Mouse (Mus musculus) R1 (cell line): Measurements from ENCODE around the gene Ctf2.
"Not testable (repeated sequence)": the region's sequence is repeated elsewhere in the genome, so short reads cannot be mapped to it uniquely, and the experiment has no call there.

Experiments
- DNase-seq: peaks from one replicate; pipeline ENCODE4 v3.0.0-alpha.2; 2018; ENCODE audit warnings: low read depth, low spot score

Gene Ctf2

DNA sequence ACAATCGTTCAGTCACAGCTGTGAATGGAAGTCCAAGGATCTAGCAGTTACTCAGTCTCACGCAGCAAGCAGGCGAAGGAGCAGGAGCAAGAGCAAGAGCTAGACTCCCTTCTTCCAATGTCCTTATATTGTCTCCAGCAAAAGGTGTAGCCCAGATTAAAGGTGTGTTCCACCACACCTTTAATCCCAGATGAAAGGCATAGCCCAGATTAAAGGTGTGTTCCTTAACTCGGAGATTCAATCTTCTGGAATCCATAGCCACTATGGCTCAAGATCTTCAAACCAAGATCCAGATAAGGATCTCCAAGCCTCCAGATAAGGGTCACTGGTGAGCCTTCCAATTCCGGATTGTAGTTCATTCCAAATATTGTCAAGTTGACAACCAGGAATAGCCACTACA lies at the start of gene Ctf2:
Gene Ctf2, minus strand, starts transcription at position 101 of the 400 bp plus-strand sequence.
- not testable (repeated sequence) for DNase-seq

DNA sequence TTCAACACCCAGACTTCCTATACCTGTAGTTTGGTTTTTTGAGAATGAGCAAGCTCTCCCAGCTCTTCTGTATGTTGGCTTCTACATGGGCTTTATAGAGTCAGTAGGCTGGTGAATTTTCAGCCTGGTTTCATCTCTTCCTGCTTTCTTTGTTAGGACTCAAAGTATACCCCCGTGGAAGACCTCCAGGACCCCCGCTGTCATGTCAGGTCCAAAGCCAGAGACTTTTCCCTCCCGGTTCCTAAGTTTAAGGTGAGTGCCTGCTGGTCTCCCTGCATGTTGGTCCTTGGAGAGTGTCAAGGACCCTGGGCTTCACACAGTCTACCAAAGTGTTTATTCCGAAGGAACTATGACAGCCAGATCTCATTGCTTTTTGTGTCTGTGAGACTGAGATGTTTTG lies 46.4 kb upstream of the Ctf2 start:
- DNase-seq: no peak

DNA sequence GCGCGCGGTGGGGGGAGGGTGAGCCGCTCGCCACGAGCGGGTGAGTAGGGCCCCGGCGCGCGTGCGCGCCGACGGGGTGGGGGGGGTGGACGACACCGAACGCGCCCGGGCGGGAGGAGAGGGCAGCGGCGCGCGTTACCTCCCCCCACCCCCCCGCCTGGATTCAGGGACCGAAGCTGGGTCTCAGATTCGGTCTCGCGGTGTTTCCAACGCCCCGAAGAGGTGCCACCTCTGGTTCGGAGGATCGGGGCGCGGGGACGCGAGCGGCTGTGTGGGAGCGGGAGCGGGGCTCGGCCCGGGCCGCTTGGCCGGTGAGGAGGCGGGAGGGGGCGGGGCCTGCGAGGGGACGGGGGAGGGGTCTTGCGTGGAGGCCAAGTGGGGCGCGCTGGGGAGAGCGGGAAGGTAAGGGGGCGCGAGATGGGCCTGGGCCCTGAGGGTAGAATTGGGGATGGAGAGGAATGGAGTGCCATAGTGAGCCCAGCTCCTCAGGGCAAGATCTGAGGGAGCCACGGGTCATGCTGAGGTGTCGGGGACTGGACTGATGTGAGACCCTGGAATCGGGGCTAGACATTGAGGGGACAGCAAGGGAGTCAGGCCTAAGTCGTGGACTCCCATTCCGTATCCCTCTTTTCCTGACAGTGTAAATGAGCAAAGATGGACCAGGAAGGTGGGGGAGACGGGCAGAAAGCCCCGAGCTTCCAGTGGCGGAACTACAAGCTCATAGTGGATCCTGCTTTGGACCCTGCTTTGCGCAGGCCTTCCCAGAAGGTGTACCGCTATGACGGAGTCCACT lies 45.7 kb upstream of the Ctf2 start:
- peak; percentile 72 for DNase-seq

GRCm38 (mm10) chr7:127776878-127777473 lies 45.0 kb upstream of the Ctf2 start:
- DNase-seq: peak; percentile 98

DNA sequence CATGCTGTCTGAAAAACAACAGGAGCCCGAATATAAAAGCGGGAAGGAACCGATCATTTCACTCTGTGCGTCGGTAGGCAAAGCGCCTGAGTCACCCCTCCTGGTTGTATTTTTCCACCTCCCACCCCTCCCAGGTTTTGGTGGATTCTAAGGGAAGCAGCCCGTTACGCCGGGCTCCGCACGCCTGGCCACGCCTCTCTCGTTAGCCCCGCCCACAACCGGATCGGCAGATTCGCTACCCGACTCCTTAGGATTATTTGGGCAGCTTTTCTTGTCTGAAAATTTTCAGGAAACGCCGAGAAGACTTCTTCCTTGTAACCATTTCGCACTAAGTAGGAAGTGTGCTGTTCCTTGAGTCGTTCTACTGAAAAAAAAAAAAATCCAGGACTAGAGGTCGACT lies 44.5 kb upstream of the Ctf2 start, which contains the start of gene Setd1a:
Gene Setd1a, plus strand, starts transcription at position 245 of the 400 bp plus-strand sequence.
- DNase-seq: peak; percentile 92

- not testable (repeated sequence) for DNase-seq
Measured at GRCm38 (mm10) chr7:127775837-127776236, 43.9 kb upstream of the Ctf2 start.

DNA sequence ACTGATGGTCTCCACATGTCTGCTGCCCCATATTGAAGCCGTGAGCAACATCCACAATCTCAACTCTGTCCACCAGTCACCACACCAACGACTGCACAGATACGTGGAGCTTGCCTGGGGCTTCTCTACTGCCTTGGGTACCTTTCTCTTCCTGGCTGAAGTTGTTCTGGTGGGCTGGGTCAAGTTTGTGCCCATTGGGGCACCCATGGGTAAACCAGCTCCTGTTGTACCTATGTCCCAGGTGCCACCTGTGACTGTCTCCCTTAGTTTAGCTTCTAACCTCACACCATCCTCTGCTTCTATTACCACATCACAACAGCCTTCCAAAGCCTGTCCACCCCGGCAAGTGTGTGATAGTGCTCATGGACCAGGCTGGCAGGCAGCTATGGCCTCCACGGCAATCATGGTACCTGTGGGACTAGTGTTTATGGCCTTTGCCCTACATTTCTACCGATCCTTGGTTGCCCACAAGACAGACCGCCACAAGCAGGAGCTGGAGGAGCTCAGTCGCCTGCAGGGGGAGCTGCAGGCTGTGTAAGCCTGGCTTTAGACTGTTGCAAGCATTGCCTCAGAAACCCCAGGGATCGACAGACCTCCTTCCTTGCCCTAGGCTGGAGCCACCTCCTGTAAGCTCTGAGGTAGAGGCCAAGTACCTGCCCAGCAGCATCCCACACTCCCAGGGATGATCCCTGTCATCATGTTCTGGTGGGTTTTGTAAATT lies 41.9 kb upstream of the Ctf2 start:
- peak; percentile 88 for DNase-seq

DNA sequence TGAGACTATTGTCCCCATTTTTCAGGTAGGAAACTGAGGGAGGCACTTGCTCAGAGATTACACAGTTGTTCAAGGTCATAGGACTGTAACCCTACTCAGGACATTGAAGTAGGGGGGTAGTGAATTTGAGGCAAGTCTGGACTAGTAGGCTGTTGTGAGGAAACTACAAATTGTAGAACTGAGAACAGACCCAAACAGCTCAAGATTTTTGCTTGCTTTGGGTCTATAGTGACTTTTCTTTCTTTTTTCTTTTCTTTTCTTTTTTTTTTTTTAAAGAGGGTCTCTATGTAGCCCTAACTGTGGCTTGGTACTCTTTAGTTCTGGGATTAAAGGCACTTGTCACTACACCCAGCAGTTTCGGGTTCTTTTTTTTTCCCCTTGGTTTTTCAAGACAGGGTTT lies 40.6 kb upstream of the Ctf2 start:
- DNase-seq: no peak

DNA sequence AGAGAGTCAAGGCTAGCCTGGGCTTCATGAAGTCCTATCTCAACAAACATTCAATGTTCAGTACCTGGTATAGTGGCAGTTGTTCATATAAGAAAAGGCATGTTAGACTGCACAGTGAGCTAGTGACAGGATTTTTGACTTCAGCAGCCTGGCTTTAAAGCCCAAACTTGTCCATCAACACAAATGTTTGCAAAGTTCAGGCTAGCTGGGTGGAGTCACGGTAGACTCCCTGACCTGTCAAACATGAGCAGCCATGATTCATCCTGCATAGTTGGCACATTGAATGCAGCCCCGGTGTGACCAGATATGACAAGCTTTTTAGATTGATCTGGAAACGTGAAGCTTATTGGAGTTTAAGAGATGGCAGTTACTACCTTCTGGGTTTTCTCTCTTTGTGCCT lies 40.1 kb upstream of the Ctf2 start:
- DNase-seq: no peak

DNA sequence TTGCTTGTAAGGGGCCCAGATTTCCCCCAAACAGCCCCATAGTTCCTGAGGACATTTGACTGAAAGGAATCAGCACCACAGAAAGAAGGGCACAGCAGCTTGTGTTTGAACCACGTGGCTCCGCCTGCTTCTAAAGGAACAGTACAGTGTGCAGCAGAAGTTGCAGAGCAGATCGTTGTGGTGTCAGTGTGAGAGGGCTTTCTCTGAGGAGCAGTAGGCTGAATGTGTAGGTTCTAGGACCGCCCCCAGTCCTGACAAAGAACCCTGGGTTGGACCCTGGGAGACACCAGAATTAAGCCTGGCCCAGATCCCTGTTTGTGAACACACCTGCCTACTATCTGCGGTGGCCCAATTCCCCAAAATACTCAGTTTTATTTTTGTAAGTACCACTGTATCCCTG lies 39.3 kb upstream of the Ctf2 start:
- DNase-seq: peak; percentile 54

DNA sequence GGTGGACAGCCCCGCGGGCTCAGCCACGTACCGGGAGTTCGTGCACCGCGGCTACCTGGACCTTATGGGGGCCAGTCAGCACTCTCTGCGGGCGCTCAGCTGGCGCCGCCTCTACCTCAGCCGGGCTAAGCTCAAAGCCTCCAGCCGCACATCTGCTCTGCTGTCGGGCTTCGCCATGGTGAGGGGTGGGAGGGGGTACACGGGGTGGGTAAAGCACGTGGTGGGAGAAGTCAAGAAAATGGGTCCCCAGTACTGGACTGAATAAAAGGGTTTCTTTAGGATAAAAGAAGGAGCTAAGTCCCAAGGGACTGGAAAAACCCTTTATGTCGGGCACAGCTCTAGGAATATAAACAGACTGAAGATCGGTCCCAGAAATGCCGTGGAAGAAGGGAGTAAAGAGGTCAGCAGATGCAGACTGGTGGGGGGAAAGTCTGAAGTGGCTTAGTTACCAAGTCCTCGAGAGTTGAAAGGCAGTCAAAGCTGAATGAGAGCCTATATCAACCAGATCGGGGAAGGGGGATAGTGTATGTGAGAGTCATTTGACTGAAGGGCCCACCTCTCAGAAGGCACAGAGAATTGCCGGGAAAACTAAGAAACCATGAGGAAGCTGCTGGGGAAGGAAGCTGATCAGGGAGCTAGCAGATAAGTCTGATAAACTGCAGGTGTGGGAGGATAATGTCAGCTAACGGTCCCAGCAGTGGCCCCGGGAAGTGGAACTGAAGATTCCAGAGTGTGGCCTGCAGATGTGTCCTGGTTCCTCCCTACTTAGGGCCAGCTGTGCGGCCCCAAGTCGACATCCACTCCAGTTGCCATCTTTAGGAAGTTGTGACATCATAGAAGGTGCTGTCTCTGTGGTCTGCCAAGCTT lies 38.3 kb upstream of the Ctf2 start:
- peak; percentile 26 for DNase-seq

DNA sequence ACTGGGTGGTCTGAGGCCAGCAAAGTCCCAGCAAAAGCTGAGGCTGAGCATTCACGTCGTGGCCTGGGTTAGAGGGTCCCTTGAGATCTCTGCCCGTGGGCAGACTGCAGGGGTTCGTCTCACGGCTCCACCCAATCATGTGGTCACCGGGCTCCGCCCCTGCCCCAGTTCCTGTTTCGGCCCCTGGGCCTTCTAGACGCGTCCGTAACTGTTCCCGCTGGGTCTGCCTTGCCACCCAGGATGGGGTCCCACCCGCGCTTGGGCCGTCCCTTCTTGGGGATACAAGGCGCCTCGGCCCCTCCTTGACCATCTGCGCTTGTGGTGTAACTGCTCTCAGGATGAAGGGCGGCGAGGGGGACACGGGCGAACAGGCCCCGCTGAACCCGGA lies 37.7 kb upstream of the Ctf2 start, which contains the start of gene Orai3:
Gene Orai3, plus strand, starts transcription at position 165 of the 388 bp plus-strand sequence.
- DNase-seq: peak; percentile 89

- peak; percentile 100 for DNase-seq
Measured at GRCm38 (mm10) chr7:127768997-127769593, 37.1 kb upstream of the Ctf2 start.

DNA sequence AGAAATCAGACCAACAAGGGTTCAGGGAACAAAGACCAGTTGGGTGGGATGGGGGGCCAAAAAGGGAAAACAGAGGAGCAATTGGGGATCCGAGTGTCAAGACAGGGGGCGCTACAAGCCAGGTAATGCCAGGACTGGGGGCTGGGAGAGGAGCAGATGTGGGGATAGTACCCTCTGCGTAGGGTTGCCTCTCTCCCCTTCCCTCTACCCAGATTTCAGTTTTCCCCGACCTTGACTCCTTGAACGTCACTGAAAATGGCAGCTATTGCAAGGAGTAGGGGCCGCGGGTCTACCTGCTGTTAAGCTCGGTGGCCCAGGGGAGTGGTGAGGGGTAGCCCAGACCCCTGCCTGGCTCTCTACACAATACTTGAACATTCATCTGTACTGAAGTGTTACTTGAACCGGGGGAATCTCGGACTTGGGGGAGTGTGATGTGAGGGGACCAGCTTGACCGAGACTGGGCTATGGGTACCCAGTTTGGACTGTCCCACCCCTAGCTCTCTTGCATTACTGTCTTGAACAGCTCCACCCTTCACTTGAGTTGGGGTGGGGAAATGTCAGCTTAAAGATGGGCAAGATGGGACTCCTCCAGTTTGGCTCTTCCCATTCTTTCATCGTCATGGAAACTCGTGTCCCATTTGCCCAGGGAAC lies 36.5 kb upstream of the Ctf2 start:
- DNase-seq: no peak

DNA sequence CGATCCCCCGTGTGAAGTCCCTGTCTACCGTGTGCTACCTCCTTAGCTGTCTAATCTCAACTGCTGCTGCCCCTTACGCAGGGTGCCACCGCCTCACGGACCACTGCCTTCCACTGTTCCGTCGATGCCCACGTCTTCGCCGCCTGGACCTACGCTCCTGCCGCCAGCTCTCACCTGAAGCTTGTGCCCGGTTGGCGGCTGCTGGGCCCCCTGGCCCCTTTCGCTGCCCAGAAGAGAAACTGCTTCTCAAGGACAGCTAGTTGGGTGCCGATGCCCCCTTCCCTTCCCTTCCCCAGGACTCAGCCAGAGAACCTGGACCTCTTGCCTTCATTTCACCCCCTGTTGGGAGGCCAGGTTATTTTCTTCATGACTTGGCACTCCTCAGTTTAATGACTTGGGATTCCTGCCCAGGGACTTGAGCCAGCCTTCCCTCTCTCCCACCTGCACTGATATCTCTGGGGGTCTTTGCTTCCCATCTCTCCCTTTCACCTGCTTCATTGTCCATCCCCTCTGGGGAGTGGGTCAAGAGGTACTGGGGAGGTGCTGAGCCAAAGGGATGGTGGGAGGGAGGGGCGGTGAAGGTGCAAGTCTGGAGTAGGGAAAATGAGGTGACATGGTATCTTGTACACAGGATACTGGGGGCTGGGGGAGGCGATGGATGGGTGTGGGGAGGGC lies 35.8 kb upstream of the Ctf2 start:
- no peak for DNase-seq

GRCm38 (mm10) chr7:127766851-127767609 lies 35.1 kb upstream of the Ctf2 start:
- DNase-seq: peak; percentile 41

- no peak for DNase-seq
Measured at GRCm38 (mm10) chr7:127765756-127766155, 33.8 kb upstream of the Ctf2 start.

DNA sequence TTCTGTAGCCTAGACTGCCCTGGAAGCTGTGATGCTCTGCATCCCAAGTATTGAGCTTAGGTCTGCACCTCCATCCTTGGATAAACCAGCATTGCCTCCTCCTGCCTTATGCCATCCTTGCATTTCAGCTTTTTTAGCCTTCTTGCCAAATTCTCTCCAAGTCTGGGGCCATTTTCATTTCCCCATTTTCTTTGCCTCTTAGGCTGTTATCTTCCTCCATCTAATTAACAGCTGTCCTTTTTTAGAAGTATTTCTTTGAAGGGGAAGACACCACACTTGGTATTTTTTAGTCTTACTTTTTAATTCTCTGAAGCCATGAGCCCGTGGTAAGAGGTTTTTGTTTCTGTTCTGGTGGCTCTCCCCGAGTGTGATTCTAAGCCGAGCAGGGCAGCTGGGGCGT lies 31.7 kb upstream of the Ctf2 start:
- DNase-seq: no peak

DNA sequence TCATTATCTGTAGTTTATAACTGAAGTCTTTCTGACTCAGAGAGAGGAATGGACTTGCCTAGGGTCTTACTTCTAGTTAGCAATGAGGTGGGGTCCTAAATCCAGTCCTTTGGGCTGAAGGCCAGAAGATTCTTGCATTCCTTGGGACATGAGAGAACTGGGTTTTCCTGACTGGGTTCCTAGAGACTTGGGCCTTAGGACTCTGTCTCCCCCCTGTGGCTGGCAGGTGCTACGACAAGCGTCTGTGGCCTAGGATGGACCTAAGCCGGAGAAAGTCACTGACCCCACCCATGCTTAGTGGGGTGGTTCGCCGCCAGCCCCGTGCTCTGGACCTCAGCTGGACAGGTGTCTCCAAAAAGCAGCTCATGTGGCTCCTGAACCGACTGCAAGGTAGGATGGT lies 29.1 kb upstream of the Ctf2 start:
- DNase-seq: peak; percentile 78
